Mouse (Mus musculus) cerebellum, adult 11 months (tissue): ENCODE results near the gene Tssk3.
"Not testable (repeated sequence)": the region's sequence is repeated elsewhere in the genome, so short reads cannot be mapped to it uniquely, and the experiment has no call there.

Experiments used
- DNase-seq: peaks from one replicate; pipeline ENCODE4 v3.0.0; 2022

Tssk3 gene

DNA sequence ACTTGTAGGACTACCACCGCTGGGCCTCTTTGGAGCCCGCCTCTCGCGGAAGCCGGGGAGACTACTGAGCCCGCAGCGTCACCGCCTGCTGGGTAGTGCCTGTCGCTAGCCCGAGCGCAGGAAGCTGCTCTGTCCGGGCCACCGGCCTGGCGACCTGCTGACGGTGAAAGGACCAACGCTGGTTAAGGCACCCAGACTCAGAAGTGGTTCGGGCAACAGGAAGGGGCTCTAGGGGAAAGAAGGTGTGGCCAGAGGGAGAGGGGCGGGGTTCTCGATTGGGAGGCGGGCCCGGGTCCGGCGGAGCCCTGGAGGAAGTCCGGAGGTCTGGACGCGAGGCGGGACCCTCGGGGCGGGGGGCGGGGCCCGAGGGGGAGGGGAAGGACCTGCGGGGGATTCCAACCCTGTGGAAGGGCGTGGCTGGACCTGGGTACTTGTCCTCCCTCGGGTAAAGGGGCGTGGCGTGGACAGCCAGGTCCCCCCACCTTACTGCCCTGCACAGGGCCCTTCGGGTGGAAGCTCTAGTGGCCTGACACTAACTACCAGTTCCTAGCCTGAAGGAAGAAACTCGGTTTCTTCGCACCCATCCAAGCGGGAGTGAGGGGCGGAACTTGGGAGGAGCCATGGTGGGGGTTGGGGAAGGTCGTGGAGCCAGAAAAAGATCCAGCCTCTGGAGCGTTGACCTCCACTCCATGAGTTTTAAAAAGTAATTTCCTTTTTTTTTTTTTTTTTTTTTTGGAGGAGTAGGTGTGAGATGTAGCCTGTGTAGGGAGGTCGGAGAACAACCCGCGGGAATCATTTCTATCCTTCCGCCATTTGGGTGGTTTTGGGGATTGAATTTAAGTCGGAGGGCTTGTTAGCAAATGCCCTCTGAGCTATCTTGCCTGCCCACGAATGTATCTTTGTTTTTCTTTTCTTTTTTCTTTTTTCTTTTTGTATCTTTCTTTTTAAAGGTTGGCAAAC lies 10.1 kb upstream of the Tssk3 start:
- DNase-seq = peak; percentile 27

DNA sequence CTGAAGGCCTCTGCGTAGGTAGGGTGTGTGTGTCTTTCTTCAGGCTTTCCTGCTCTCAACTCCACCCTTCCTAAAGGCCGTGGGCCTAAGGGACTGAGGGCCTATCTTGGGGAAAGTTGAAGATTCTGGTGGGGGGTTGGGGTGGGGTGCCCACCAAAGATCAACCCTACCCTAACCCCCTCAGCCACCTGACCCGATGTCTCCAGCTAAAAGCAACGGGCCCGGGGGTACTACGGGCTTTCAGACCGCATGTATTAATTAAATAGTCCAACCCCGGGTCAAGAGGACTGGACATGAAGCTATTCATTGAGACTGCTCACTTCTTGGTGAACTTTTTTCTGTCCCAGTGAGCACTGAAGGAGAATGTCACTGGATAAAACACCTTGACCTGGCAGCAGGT lies 9.2 kb upstream of the Tssk3 start:
- DNase-seq = no peak

- no peak for DNase-seq
Observed at GRCm38 (mm10) chr4:129498941-129499340, 8.1 kb upstream of the Tssk3 start.

- DNase-seq = no peak
Observed at GRCm38 (mm10) chr4:129496631-129497030, 5.8 kb upstream of the Tssk3 start.

DNA sequence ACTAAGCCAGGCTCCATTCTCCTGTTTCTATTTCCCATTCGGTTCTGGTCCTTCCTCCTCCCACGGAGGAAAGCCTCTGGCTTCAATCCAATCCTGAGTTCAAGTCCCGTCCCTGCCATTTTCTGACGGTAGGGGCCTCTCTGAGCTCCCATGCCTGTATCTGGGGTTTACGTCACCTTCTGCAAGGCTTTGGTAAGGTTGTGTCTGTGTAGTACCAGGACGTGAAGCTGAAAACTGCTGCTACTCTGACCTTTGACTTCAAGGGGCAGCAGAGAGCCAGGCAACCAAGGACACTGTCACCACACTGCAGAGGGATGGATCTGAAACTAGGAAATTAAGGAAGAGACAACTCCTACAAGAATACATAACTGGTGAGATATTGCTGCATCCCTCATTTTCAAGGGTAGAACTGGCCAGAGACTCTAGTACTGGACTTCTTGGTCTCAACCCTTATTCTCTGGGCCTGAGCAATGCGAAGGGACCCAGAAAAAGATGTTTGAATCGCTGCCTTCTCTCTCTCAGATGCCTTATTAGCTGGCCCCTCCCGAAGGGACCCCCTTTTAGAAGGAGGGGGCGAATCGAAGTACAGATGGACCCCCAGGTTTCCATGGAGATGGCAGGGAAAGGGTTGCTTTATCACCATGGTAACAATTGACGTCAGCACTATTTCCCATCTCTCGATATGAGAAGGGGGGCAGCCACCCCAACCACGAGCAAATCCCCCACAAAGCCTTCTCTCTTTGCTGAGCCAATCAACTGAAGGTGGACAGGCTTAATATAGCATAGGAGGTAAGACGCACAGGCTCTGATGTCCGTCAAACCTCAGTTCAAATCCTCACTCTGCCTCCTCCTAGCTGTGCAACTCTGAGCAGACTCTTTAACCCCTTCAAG lies 5.1 kb upstream of the Tssk3 start:
- no peak for DNase-seq

DNA sequence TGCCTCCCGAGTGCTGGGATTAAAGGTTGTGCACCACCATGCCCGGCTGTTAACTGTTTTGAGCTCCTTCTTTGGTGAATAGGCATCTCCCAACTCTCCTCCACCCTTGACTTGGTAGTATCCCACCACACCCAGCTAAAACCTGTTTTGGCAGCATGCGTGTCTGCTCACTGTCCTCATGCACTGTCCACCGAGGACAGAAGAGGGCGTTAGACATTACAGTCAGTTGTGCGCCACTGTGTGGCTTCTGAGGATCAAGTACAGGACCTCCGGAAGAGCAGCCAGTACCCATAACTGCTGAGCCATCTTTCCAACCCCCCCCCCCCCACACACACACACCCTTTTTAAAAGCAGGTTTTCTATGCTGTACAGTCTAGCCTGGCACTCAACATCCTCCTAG lies 3.9 kb upstream of the Tssk3 start:
- DNase-seq = no peak

DNA sequence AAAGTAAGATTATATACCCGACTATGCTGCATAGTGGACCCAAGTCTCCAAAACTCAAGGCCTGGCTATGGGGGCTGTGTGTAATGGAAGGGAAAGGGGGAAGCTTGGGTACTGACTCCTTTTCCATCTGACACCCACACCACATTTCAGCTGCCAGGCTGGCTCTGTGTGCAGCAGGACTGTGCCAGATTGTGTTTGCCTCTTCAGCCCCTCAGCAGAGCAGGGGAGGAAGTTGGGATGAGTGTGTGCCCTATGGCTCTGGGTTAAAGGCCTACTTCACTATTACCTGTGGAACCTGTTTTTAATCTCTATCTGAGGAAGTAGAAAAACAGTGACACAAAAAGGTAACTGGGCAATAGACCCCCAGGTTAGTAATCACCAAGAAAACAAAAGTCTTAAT lies 9.7 kb downstream of the Tssk3 start:
- no peak for DNase-seq

DNA sequence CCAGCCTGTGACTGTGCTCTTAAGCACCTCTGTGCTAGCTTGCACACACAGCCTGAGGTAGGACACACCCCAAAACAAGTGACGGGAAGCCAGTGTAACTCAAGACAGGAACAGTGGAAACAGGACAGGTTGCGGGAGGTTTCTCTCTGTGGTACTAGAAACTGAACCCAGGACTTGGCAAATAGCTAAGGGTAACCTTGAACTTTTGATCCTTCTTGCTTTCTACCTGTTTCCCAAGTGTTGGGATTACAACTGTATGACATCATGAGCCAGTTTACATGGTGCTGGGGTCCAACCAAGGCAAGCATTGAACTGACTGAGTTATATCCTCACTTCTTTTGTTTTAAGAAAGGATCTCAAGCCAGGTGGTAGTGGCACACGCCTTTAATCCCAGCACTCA lies 11.0 kb downstream of the Tssk3 start:
- no peak for DNase-seq

DNA sequence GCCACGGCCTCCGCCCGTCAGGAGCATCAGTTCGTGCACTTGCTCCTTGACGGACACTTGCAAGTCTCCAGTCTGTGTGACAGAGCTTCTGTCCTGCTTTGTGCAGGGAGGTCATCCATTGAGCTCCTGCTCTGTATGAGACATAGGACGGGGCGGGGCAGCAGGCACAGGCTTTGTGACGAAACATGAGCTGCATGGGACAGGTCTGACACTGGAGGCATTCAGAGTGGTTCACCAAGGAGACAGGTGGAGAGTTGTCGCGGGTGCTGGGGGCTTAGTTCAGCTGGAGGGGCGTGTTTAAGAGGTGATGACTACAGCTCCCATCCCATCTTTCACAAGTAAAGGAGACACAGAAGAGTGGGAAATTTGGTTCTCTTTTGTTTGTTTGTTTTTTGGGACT lies 14.8 kb downstream of the Tssk3 start:
- no peak for DNase-seq

DNA sequence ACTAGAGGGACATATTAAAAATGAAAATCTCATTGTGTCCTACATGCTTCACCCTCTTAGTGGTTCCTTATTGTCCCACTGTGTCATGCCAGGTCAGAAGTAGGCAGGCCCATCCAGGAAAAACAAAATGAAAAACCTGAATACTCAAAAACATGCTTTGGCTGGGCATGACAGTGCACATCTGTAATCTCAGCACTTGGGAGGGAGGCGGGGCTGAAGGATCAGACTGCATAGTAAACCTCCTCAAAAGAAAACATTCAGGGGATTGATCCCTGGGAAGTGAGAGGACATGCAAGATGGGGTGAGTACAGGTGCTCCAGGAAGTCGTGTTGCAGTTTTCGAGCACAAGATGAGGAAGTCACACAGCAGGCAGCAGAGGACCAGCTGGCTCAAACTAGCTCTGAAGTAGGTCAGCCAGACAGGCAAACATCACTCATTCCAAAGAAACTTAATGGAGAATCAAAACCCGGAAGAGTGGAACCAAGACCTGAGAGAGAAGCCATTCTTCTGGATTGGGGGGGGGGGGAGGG lies 26.5 kb downstream of the Tssk3 start:
- no peak for DNase-seq

DNA sequence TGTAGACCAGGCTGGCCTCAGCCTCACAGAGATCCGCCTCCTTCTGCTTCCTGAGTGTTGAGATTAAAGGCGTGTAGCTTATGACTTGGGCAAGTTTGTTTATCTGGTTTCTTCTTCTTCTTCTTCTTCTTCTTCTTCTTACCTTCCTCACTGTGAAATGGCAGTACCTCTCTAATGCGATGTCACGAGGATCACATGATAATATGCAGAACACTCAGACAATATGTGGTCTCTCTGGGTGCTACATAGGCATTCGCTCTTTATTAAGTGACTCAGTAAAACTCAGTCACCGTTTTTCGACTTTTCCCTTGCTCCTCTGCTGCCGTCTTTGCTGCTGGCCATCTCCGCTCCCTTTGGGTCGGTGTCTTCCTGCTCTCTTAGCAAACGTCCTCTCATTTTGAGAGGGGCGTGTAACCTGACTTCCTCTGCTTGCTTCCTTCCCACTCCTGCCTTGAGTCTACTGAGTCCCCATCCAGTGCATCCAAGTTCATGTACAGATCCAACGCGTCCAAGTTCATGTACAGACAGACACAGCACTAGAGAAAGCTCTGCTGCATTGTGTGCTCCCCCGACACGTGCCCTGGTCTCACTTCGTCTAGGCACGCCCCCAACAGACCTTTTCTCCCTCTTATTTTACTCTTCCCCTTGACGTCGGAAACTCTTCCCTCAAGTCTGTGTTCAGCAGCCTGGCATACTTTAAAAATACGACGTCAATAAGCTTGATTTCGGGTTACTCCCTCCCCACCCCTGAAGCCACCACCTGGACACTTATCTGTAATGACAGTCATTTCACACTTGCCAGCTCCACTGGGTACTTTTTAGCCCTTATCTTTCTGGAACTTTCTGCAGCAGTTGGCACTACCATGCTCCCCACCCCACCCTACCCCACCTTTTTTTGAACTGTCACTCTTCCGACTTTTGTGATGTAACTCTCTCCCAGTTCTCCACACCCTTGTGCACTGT lies 27.4 kb downstream of the Tssk3 start:
- no peak for DNase-seq

GRCm38 (mm10) chr4:129462118-129462517 lies 28.7 kb downstream of the Tssk3 start:
- no peak for DNase-seq

- peak; percentile 100 for DNase-seq
Observed at GRCm38 (mm10) chr4:129461183-129461960, 29.4 kb downstream of the Tssk3 start, which contains the start of gene Bsdc1. Gene Bsdc1 (plus strand): TSS chr4:129461581.

GRCm38 (mm10) chr4:129460827-129461182 lies 30.0 kb downstream of the Tssk3 start:
- no peak for DNase-seq

GRCm38 (mm10) chr4:129459726-129460125 lies 31.1 kb downstream of the Tssk3 start:
- no peak for DNase-seq

DNA sequence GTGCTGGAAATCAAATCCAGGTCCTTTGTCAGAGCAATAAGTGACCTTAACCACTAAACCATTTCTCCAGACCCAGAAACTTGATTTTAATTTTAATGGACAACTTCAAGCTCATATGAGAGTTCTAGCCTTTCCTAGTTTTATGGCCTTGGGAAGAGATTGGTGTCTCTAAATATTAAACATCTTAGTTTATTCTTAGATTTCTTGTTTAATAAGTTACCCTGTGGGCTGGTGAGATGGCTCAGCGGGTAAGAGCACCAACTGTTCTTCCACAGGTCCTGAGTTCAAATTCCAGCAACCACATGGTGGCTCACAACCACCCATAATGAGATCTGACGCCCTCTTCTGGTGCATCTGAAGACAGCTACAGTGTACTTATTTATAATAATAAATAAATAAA lies 33.5 kb downstream of the Tssk3 start:
- not testable (repeated sequence) for DNase-seq

DNA sequence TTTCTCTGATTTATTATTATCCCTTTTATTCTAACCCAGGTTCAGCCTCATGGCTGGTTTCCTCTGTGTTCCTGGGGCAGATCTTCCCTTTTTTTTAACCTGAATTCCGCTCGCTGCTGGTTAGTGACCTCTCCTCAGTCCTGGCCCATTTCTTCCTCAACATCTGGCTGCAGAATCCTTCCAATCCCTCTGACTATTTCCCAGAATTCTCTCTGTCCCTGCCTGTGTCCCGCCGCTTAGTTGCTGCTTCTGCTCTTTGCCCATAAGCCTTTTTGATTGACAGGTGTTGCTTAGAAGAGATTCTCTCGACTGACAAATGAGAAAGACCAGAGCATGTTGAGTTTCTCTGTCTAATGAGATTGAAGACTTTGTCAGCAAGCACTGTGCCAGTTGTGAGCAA lies 34.7 kb downstream of the Tssk3 start:
- no peak for DNase-seq

GRCm38 (mm10) chr4:129455265-129455664 lies 35.6 kb downstream of the Tssk3 start:
- DNase-seq = peak; percentile 66

DNA sequence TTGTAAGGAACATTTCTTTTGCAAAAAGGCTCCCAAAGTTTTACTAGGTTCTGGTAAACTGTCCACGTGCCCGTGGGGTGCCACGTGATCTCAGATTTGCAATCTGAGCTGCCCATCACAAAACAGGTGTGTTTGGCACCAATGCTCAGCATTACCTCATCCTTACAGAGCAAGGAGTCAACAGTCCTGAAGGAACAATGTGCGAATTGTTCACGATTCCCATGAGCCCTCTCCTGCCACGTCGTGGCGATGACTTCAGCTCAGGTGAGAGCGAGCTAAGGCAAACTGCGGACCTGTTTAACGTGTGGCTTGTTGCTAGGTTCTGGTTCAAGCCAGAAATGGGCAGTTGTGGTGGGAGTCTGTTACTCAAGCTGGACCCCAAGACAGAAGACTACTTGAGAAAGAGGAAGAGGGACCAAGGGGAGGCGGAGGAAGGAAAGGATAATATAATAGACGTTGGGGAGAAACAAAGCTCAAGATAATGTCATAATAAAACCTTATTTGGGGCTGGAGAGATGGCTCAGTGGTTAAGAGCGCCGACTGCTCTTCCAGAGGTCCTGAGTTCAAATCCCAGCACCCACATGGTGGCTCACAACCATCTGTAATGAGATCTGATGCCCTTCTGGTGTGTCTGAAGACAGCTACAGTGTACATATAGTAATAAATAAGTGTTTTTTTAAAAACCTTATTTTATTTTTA lies 39.2 kb downstream of the Tssk3 start:
- DNase-seq = no peak

- DNase-seq = no peak
Observed at GRCm38 (mm10) chr4:129450851-129451250, 40.0 kb downstream of the Tssk3 start.

- no peak for DNase-seq
Observed at GRCm38 (mm10) chr4:129448713-129449112, 42.1 kb downstream of the Tssk3 start.
